Mouse (Mus musculus): ENCODE measurements around the gene Shcbp1. TPM values are rescaled to one million over a fixed set of nuclear protein-coding genes. Genes with fewer than 3 reads are reported as not detected.

The Shcbp1 gene
- polyA plus RNA-seq, 1 experiment from 2014 or later: 8.2 TPM

Other genes starting within 250 kb of the Shcbp1 start
- 14.1 and 17.0 TPM in 2 replicates for gene Zfp958, start 166.4 kb downstream of the Shcbp1 start, polyA plus RNA-seq (2015; fragmentation: Nextera tagmentation; extraction: Ambion mirVana)